Mouse (Mus musculus) cerebellum, adult 2 months (tissue): ENCODE measurements at regions not wholly inside any gene's neighbourhood (a gene's known extent, or its start where the extent isn't known, plus 50 kb on each side); places are given as distances from the start of the nearest gene placed in this dataset.

Experiments used
- CTCF ChIP-seq: fragments of 200-500 bp; IDR thresholded peaks from 2 replicates; pipeline ENCODE4 v1.5.1; 2011; ENCODE audit warnings: low read depth, mild to moderate bottlenecking, control low read depth, low read length, moderate library complexity, borderline replicate concordance; ENCODE audit not compliant: insufficient read depth
- POLR2A ChIP-seq: fragments of 200-500 bp; IDR thresholded peaks from 2 replicates; pipeline ENCODE4 v1.6.1; 2011; ENCODE audit warnings: low read length, control low read depth, borderline replicate concordance; ENCODE audit not compliant: insufficient read depth

DNA sequence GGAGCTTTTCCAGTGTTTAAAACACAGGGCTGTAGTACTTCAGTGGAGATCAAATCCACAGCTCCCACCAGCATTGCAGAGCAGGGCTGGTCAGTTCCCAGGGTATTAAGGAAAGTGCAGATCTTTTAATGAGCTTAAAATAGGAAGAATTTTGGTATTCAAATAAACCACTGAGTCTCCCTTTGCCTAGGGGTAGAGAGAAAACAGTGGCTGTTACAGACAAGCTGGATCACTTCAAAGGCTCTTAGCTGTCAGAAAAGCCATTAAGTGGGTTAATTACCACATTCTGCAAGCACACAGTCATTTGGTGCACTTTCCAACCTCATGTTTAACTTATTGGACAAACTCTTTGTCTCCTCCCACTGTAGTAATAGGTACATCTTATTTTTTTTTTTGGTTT is 325.6 kb upstream of the Arpp21 start:
- TF ChIP-seq CTCF (no peak), POLR2A (no peak)
